Mouse (Mus musculus) cerebellum, adult 9-11 months (tissue): ENCODE measurements around the gene Neil1.

Experiments used
- DNase-seq: peaks from one replicate; pipeline ENCODE4 v3.0.0; 2022

Gene Neil1

GRCm38 (mm10) chr9:57148144-57148878 is at the start of gene Neil1:
Gene Neil1, minus strand, starts transcription at chr9:57148305.
- peak; percentile 94 for DNase-seq

GRCm38 (mm10) chr9:57197414-57197813 is 49.3 kb upstream of the Neil1 start:
- DNase-seq, result no peak

- DNase-seq, result no peak
Measured at GRCm38 (mm10) chr9:57196708-57197107, 48.6 kb upstream of the Neil1 start.

- no peak for DNase-seq
Measured at GRCm38 (mm10) chr9:57168411-57168810, 20.3 kb upstream of the Neil1 start.

GRCm38 (mm10) chr9:57166173-57166572 is 18.1 kb upstream of the Neil1 start:
- DNase-seq, result no peak

- DNase-seq, result no peak
Measured at GRCm38 (mm10) chr9:57163137-57163536, 15.0 kb upstream of the Neil1 start.

GRCm38 (mm10) chr9:57162496-57162895 is 14.4 kb upstream of the Neil1 start:
- DNase-seq, result no peak

GRCm38 (mm10) chr9:57158506-57158905 is 10.4 kb upstream of the Neil1 start:
- DNase-seq, result peak; percentile 35

GRCm38 (mm10) chr9:57158013-57158470 is 9.9 kb upstream of the Neil1 start, which contains the start of gene Commd4:
Gene Commd4, minus strand, starts transcription at chr9:57158331.
- peak; percentile 95 for DNase-seq

- DNase-seq, result no peak
Measured at GRCm38 (mm10) chr9:57157499-57157898, 9.4 kb upstream of the Neil1 start.

- no peak for DNase-seq
Measured at GRCm38 (mm10) chr9:57156823-57157222, 8.7 kb upstream of the Neil1 start.

GRCm38 (mm10) chr9:57156383-57156782 is 8.3 kb upstream of the Neil1 start:
- no peak for DNase-seq

- no peak for DNase-seq
Measured at GRCm38 (mm10) chr9:57152331-57152730, 4.2 kb upstream of the Neil1 start.

GRCm38 (mm10) chr9:57150192-57150591 is 2.1 kb upstream of the Neil1 start:
- no peak for DNase-seq

GRCm38 (mm10) chr9:57149021-57149420 is 916 bp upstream of the Neil1 start:
- DNase-seq, result no peak

- no peak for DNase-seq
Measured at GRCm38 (mm10) chr9:57147205-57148143, 631 bp downstream of the Neil1 start.

GRCm38 (mm10) chr9:57146451-57147066 is 1.5 kb downstream of the Neil1 start:
- no peak for DNase-seq

- DNase-seq, result no peak
Measured at GRCm38 (mm10) chr9:57144830-57145229, 3.3 kb downstream of the Neil1 start.

GRCm38 (mm10) chr9:57143212-57143611 is 4.9 kb downstream of the Neil1 start:
- peak; percentile 13 for DNase-seq

- no peak for DNase-seq
Measured at GRCm38 (mm10) chr9:57141417-57142353, 6.4 kb downstream of the Neil1 start.

- DNase-seq, result no peak
Measured at GRCm38 (mm10) chr9:57139571-57139970, 8.5 kb downstream of the Neil1 start.

GRCm38 (mm10) chr9:57139110-57139509 is 9.0 kb downstream of the Neil1 start:
- no peak for DNase-seq
